Mouse (Mus musculus) heart, embryonic 15.5 days (tissue): ENCODE data around the gene Nasp. TPM values are rescaled to one million over a fixed set of nuclear protein-coding genes. Genes with fewer than 3 reads are reported as not detected.

Experiments
- ATAC-seq: fragments of 200-750 bp; cut with Nextera tagmentation; replicated peaks from 2 replicates; pipeline ENCODE4 v1.8.0; 2017; ENCODE audit warnings: low read depth, moderate TSS enrichment; ENCODE audit not compliant: insufficient number of reproducible peaks, insufficient read depth, low FRiP score
- H3K27ac ChIP-seq: fragments of 300-500 bp; sonication (generic); 2 replicates; pipeline ENCODE4 v1.5.1; 2015; ENCODE audit warnings: mild to moderate bottlenecking, inconsistent platforms
- H3K27me3 ChIP-seq: fragments of 300-500 bp; sonication (generic); 2 replicates; pipeline ENCODE4 v1.6.1; 2015; ENCODE audit warnings: inconsistent platforms
- H3K36me3 ChIP-seq: fragments of 300-500 bp; sonication (generic); 2 replicates; pipeline ENCODE4 v1.6.1; 2015; ENCODE audit warnings: mild to moderate bottlenecking, inconsistent platforms
- H3K4me1 ChIP-seq: fragments of 300-500 bp; sonication (generic); replicated peaks from 2 replicates; pipeline ENCODE4 v1.6.1; 2015; ENCODE audit warnings: inconsistent platforms
- H3K4me2 ChIP-seq: fragments of 300-500 bp; sonication (generic); 2 replicates; pipeline ENCODE4 v1.6.1; 2015; ENCODE audit warnings: inconsistent platforms, mild to moderate bottlenecking, moderate library complexity
- H3K4me3 ChIP-seq: fragments of 300-500 bp; sonication (generic); 2 replicates; pipeline ENCODE4 v1.5.1; 2015; ENCODE audit warnings: mild to moderate bottlenecking, inconsistent platforms
- H3K9ac ChIP-seq: fragments of 300-500 bp; sonication (generic); 2 replicates; pipeline ENCODE4 v1.6.1; 2015; ENCODE audit warnings: mild to moderate bottlenecking, inconsistent platforms
- H3K9me3 ChIP-seq: fragments of 300-500 bp; sonication (generic); replicated peaks from 2 replicates; pipeline ENCODE4 v1.6.1; 2016; ENCODE audit warnings: inconsistent platforms
- whole genome bisulfite sequencing: fragments of 180-500 bp; shearing (Covaris S2); methylation state at CpG from one replicate; pipeline ENCODE4 v1.1.7; 2015; ENCODE audit warnings: mixed read lengths; 5-methylcytosine and 5-hydroxymethylcytosine counted together
- polyA plus RNA-seq: library from polyadenylated mRNA; unstranded; fragments of >200 nt; fragmentation: Nextera tagmentation; extraction: Ambion mirVana; gene quantifications from 2 replicates; pipeline ENCODE4 v1.2.1, GENCODE M21; 2015

Gene Nasp
- polyA plus RNA-seq, 1 experiment from 2014 or later = 68.6 TPM

DNA sequence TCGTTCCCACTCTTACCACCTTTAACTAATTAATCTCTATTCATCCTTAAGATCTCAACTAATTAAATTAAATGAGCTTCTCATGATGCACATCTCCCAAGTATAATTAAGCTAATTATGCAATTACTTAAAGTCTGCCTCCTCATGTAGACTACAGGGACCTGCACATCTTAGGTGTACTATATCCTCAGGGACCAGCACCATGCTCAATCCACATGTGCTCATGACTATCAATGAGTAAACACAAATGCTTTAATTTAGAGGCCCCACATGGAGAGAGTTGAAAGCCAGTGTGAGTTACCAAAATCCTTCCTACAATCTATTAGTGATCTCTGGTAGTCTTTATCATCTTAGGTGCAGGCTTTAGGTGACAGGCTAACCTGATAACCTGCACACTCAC, 7.5 kb upstream of the Nasp start:
- whole genome bisulfite sequencing = 96% methylated on average over 1 of the region's 1 CpGs
- peaks cover 46% of the 10 kb centered on the region for H3K36me3 ChIP-seq
- H3K4me3 ChIP-seq = no peak overlapping the region
- no peak for ATAC-seq
- no peaks in the 10 kb centered on the region for H3K4me1 ChIP-seq
- H3K9me3 ChIP-seq = no peaks in the 10 kb centered on the region
- no peak overlapping the region for H3K9ac ChIP-seq
- H3K27me3 ChIP-seq = no peaks in the 10 kb centered on the region
- H3K27ac ChIP-seq = no peak overlapping the region
- H3K4me2 ChIP-seq = no peak overlapping the region

DNA sequence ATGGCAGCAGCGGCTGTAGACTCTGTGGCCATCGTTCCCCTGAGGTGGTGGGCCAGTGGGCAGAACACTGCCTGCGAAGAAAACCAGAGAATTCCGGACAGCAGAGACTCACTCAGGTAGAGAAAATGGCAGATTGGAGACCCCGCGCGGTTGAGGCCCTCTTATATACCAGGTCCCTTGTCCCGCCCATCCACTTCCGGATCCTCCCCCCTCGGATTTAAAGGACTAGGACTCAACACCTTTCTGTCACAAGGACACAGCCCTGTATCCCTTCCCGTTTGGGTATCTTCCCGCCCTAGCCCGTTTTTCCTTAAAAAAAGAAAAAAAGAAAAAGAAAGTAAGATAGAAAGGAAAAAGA, 403 bp downstream of the Nasp start:
- WGBS = 0% methylated on average over 13 of the region's 13 CpGs
- no peaks in the 10 kb centered on the region for H3K9me3 ChIP-seq
- H3K4me3 ChIP-seq = peak overlapping the region; percentile 97
- H3K27me3 ChIP-seq = no peaks in the 10 kb centered on the region
- H3K4me1 ChIP-seq = peaks cover 17% of the 10 kb centered on the region
- peaks cover 4% of the 10 kb centered on the region; the same call in 1 of the 2 replicates for H3K36me3 ChIP-seq
- peak; percentile 89 for ATAC-seq
- H3K27ac ChIP-seq = peak overlapping the region; percentile 97
- H3K4me2 ChIP-seq = peak overlapping the region; percentile 84
- H3K9ac ChIP-seq = peak overlapping the region; percentile 91

DNA sequence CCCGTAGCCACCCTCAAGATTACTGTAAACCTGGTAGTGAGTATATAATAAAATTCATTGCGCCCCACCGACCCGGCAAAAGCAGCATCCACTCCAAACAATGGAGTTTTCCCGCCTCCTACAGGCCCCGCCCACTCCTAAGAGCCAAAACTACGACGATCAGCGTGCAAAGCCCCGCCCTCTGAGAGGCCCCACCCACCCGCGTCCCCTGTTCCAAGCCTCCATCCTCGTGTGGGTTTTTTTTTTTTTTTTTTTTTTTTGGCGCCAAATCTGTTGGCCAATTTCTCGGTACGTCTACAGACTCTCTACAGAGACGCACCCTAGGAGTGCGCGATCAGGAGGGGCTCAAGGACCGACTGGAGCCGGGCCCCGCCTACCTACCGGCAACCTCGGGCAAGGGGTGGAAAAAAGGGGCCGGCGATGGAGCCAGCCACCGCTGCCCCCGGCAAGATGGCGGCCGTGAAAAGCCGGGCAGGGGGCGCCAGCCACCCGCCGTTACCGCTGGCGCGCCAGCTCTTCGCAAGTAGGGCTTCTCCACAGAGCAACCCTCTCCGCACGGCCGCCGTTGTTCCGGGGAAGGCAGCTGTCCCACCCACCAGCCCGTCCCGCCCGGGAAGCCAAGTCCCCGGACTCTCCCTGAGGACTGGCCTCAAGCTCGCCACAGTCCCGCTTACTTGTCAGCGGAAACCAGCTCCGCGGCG, 933 bp downstream of the Nasp start:
- peak; percentile 80 for ATAC-seq
- H3K27me3 ChIP-seq = no peaks in the 10 kb centered on the region
- peak overlapping the region; percentile 91 for H3K9ac ChIP-seq
- peak overlapping the region; percentile 97 for H3K27ac ChIP-seq
- WGBS = under 1% methylated on average over 53 of the region's 53 CpGs
- peak overlapping the region; percentile 97 for H3K4me3 ChIP-seq
- peak overlapping the region; percentile 84 for H3K4me2 ChIP-seq
- no peaks in the 10 kb centered on the region for H3K9me3 ChIP-seq
- H3K36me3 ChIP-seq = peaks cover 5% of the 10 kb centered on the region; the same call in 1 of the 2 replicates
- peaks cover 17% of the 10 kb centered on the region for H3K4me1 ChIP-seq

DNA sequence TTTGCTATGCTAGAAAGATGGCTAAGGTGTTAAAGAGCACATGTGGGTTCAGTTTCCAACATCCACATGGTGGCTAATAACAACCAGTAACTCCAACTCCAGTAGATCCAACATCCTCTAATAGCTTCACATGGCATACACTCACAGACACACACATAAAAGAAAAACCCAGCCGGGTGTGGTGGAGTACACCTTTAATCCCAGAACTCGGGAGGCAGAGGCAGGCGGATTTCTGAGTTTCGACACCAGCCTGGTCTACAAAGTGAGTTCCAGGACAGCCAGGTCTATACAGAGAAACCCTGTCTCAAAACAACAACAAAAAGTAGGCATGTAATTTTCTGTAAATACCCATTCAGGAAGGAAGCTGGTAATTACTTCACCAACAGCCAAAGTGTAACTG, 2.9 kb downstream of the Nasp start:
- ATAC-seq = no peak
- H3K36me3 ChIP-seq = peaks cover 15% of the 10 kb centered on the region
- no peak overlapping the region for H3K9ac ChIP-seq
- no peak overlapping the region for H3K4me3 ChIP-seq
- H3K4me2 ChIP-seq = no peak overlapping the region
- no peaks in the 10 kb centered on the region for H3K27me3 ChIP-seq
- H3K27ac ChIP-seq = no peak overlapping the region
- no peaks in the 10 kb centered on the region for H3K9me3 ChIP-seq
- peaks cover 17% of the 10 kb centered on the region for H3K4me1 ChIP-seq
- 89% methylated on average over 4 of the region's 4 CpGs for whole genome bisulfite sequencing

DNA sequence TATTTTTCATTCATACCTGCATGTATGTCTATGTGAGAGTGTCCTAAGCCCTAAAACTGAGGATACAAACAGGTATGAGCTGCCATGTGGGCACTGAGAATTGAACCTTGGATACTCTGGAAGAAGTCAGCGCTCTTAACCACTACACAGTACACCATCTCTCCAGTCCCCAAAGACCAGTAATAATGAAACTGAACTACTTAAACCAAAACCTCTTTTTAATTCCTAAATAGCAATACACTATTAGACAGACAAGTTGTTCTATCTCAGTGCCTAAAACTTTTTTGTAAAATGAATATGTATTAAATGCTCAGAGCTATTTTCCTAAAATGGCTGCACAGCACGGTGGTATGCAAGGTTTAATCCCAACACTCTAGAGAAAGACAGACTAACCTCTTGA, 12.5 kb downstream of the Nasp start:
- no peak overlapping the region for H3K9ac ChIP-seq
- H3K9me3 ChIP-seq = no peaks in the 10 kb centered on the region
- no peak for ATAC-seq
- H3K27me3 ChIP-seq = no peaks in the 10 kb centered on the region
- no peak overlapping the region for H3K4me3 ChIP-seq
- peaks cover 70% of the 10 kb centered on the region for H3K36me3 ChIP-seq
- H3K4me1 ChIP-seq = no peaks in the 10 kb centered on the region
- no peak overlapping the region for H3K4me2 ChIP-seq
- WGBS = 94% methylated on average over 2 of the region's 2 CpGs
- no peak overlapping the region for H3K27ac ChIP-seq

DNA sequence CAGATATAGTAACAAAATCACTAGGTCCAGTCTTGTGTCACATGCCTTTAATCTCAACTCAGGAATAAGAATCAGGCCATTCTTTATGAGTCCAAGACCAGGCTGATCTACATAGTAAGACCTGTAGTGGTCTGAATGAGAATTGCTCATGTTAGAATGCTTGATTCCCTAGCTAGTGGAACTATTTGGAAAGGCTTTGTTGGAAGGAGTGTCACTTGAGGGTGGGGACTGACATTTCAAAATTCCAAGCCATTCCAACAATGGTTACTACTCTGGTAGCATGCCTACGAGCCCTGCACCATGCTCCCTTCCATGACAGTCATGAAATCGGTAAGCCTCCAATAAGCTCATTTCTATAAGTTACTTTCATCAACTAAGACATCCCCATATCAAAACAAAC, 15.1 kb downstream of the Nasp start:
- Histone ChIP-seq H3K9ac (no peak overlapping the region), H3K9me3 (no peaks in the 10 kb centered on the region), H3K27ac (no peak overlapping the region), H3K36me3 (peaks cover 61% of the 10 kb centered on the region), H3K4me1 (no peaks in the 10 kb centered on the region), H3K27me3 (no peaks in the 10 kb centered on the region), H3K4me3 (no peak overlapping the region), H3K4me2 (no peak overlapping the region)
- WGBS = 91% methylated on average over 2 of the region's 2 CpGs
- no peak for ATAC-seq

DNA sequence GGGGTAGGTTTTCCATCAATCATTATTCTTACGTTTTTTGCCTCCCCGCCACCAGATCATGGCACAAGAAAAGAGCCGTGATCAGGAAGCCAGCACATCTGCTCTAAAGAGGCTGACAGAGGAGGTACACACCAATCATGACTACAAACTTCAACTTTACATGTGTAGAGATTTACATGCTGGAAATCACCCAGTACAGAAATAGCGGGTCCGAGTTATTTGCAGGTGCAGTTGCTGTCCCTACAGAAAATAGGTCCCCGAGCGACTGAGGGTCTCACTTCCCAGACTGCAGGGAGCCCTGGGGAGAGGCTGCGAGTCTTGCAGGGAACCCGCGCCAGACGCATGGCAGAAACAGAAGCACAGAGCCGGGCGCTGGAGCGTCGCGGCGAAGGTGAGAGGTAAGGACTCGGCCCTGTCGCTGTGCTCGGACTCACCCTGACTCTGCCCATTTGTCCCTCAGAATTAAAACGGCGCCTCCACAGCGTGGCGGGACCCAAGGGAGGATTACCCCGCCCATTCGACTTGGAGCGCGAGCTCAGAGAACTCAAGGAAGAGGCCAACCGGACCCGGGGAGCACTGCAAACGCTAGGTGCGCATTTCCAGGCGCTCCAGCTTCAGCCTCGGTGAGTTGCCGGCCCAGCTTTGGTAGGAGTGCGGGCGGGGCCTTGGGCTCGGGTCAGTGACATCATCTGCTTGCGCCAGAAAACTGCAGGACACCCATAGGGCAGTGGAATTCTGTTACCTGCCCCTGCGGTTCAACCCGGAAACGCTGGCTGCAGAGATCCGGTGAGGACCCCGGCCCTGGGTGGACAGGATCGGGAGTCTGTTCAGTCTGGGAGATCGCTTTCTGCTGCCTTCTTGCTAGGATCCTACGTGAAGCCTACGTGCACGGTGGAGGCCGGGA, 30.5 kb downstream of the Nasp start:
- Histone ChIP-seq H3K4me3 (peak overlapping the region; percentile 79), H3K9ac (peak overlapping the region; percentile 80), H3K4me1 (peaks cover 14% of the 10 kb centered on the region), H3K36me3 (peaks cover 49% of the 10 kb centered on the region), H3K4me2 (peak overlapping the region; percentile 83), H3K9me3 (no peaks in the 10 kb centered on the region), H3K27me3 (no peaks in the 10 kb centered on the region), H3K27ac (peak overlapping the region; percentile 91)
- WGBS = under 1% methylated on average over 50 of the region's 50 CpGs
- peak; percentile 93 for ATAC-seq

DNA sequence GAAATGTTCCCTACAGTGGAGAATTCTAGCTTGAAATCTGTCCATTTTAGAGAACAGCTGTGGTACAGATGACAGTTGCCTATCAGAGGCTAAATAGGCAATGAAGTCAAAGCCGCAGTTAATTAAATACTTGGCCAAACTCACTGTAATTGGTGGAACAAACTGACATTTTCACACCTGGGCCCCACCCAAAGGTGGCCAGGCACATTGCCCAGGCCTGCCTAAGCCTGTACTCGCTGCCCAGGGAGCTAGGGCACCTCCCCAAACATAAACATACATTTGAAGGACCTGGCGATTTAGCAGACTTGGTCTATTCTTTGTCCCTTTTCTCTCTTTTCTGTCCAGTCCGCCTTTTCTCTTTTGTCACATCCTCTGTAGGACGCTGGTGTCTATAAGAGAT, 31.4 kb downstream of the Nasp start, which contains the start of gene Ccdc17:
Gene Ccdc17 (plus strand): TSS at position 276 of the 400 bp plus-strand sequence.
- ATAC-seq = no peak
- H3K4me3 ChIP-seq = peak within 1 kb of the TSS; percentile 79
- H3K36me3 ChIP-seq = peaks cover 49% of the 10 kb centered on the region
- H3K4me2 ChIP-seq = peak within 1 kb of the TSS; percentile 83
- H3K27ac ChIP-seq = peak within 1 kb of the TSS; percentile 91
- 26% methylated on average over 5 of the region's 5 CpGs for WGBS
- H3K9me3 ChIP-seq = no peaks in the 10 kb centered on the region
- peak within 1 kb of the TSS; percentile 80 for H3K9ac ChIP-seq
- peaks cover 14% of the 10 kb centered on the region for H3K4me1 ChIP-seq
- no peaks in the 10 kb centered on the region for H3K27me3 ChIP-seq

DNA sequence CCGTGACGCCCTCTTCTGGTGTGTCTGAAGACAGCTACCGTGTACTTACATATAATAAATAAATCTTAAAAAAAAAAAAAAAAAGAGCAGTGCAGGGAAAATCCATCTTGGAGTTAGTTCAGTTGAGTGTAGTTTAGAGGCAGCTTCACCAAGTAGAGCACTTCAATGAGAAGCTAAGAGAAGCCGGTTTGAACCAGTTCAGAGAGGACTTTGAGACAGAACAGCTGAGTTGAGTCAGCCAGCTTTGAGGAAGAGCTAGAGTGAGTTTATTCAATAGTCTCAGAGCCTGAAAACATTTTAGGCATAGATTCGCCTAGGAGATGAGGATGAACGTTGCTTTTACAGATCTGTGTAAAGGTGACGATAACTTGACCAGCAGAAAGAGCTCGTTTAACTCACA, 31.9 kb downstream of the Nasp start:
- H3K4me3 ChIP-seq = no peak overlapping the region
- H3K27ac ChIP-seq = no peak overlapping the region
- no peak overlapping the region for H3K9ac ChIP-seq
- H3K4me1 ChIP-seq = peaks cover 14% of the 10 kb centered on the region
- ATAC-seq = no peak
- WGBS = 77% methylated on average over 8 of the region's 8 CpGs
- H3K4me2 ChIP-seq = peak overlapping the region; percentile 83
- H3K9me3 ChIP-seq = no peaks in the 10 kb centered on the region
- no peaks in the 10 kb centered on the region for H3K27me3 ChIP-seq
- H3K36me3 ChIP-seq = peaks cover 49% of the 10 kb centered on the region

DNA sequence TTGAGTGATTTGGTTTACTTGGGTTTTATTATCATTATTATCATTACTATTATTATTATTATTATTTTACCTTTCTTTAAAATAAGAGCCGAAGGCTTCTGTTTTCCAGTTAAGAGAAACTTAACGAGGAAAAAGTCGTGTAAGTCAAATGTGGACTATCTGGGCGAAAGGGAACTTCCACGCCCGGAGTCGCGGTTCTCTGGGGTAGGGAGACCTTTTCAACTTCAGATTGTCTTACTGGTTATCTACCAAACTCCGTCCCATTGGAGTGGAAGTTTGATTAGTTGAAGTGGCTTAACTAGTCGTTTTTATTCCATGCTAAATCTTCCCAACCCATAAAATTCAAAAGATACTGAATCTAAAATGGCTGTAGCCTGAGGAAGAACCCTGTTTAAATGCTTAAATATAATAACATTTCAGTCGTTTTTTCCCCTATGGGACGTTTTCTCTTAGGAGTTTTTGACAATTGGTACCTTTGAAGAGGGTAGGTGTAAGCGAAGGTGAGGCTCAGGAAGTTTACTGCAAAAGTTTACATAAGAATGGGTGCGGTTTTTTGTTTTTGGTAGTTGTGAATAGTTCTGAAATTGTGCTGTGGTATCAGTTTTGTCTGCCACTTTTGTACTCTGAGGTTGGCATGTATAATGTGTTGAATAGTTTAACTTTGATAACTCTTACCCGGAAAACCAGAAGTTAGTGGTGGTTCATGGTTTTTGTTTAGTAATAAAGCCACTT, 69.4 kb downstream of the Nasp start:
- Histone ChIP-seq H3K4me2 (peak overlapping the region; percentile 86), H3K9ac (peak overlapping the region; percentile 86), H3K27me3 (no peaks in the 10 kb centered on the region), H3K4me1 (peaks cover 9% of the 10 kb centered on the region), H3K27ac (peak overlapping the region; percentile 97), H3K9me3 (no peaks in the 10 kb centered on the region), H3K4me3 (peak overlapping the region; percentile 78), H3K36me3 (peaks cover 8% of the 10 kb centered on the region; the same call in 1 of the 2 replicates)
- ATAC-seq = no peak
- WGBS = 2% methylated on average over 15 of the region's 15 CpGs
